Mouse (Mus musculus) liver, embryonic 11.5 days (tissue): ENCODE measurements around the gene Farp1. TPM values are rescaled to one million over a fixed set of nuclear protein-coding genes. Genes with fewer than 3 reads are reported as not detected.

Source experiments
- ATAC-seq: fragments of 200-750 bp; cut with Nextera tagmentation; replicated peaks from 2 replicates; pipeline ENCODE4 v1.8.0; 2017; ENCODE audit warnings: moderate number of reproducible peaks, mild to moderate bottlenecking, moderate TSS enrichment, moderate library complexity; ENCODE audit not compliant: low FRiP score
- DNase-seq: peaks from one replicate; pipeline ENCODE4 v3.0.0-alpha.2; 2017; ENCODE audit warnings: low spot score
- H3K27ac ChIP-seq: fragments of 300-500 bp; sonication (generic); 2 replicates; pipeline ENCODE4 v1.5.1; 2014; ENCODE audit warnings: mild to moderate bottlenecking, low read depth, low read length, control low read depth
- H3K27me3 ChIP-seq: fragments of 300-500 bp; sonication (generic); replicated peaks from 2 replicates; pipeline ENCODE4 v1.6.1; 2014; ENCODE audit warnings: low read length, mixed read lengths; ENCODE audit not compliant: control insufficient read depth, insufficient read depth
- H3K36me3 ChIP-seq: fragments of 300-500 bp; sonication (generic); 2 replicates; pipeline ENCODE4 v1.6.1; 2014; ENCODE audit warnings: mild to moderate bottlenecking, low read length, moderate library complexity, mixed read lengths; ENCODE audit not compliant: control insufficient read depth, insufficient read depth
- H3K4me1 ChIP-seq: fragments of 300-500 bp; sonication (generic); replicated peaks from 2 replicates; pipeline ENCODE4 v1.6.1; 2014; ENCODE audit warnings: low read length, mixed read lengths; ENCODE audit not compliant: control insufficient read depth, insufficient read depth
- H3K4me2 ChIP-seq: fragments of 300-500 bp; sonication (generic); 2 replicates; pipeline ENCODE4 v1.6.1; 2014; ENCODE audit warnings: mild to moderate bottlenecking, control low read depth, moderate library complexity
- H3K4me3 ChIP-seq: fragments of 300-500 bp; sonication (generic); 2 replicates; pipeline ENCODE4 v1.5.1; 2014; ENCODE audit warnings: low read depth, low read length, control low read depth
- H3K9ac ChIP-seq: fragments of 300-500 bp; sonication (generic); 2 replicates; pipeline ENCODE4 v1.6.1; 2014; ENCODE audit warnings: low read depth, low read length, control low read depth
- H3K9me3 ChIP-seq: fragments of 300-500 bp; sonication (generic); 2 replicates; pipeline ENCODE4 v1.6.1; 2016; ENCODE audit warnings: low read length, inconsistent platforms, mixed read lengths; ENCODE audit not compliant: control insufficient read depth
- WGBS: fragments of 180-500 bp; shearing (Covaris S2); extraction: QIAGEN DNeasy Blood & Tissue Kit; methylation state at CpG from one replicate; pipeline ENCODE4 v1.1.7; 2014; 5-methylcytosine and 5-hydroxymethylcytosine counted together
- polyA plus RNA-seq: library from polyadenylated mRNA; unstranded; fragments of >200 nt; fragmentation: Nextera tagmentation; extraction: Ambion mirVana; gene quantifications from 2 replicates; pipeline ENCODE4 v1.2.1, GENCODE M21; 2014

Farp1 gene
- polyA plus RNA-seq, 1 experiment from 2014 or later: 17.6 TPM

GRCm38 (mm10) chr14:121276016-121276415, 241.0 kb downstream of the Farp1 start:
- Histone ChIP-seq H3K9me3 (no peaks in the 10 kb centered on the region), H3K4me2 (no peak overlapping the region), H3K4me3 (no peak overlapping the region), H3K36me3 (no peaks in the 10 kb centered on the region; the same call in 1 of the 2 replicates), H3K9ac (no peak overlapping the region), H3K27me3 (no peaks in the 10 kb centered on the region), H3K4me1 (no peaks in the 10 kb centered on the region), H3K27ac (no peak overlapping the region)
- no peak for ATAC-seq
- DNase-seq: no peak
- WGBS: 84% methylated on average over 10 of the region's 10 CpGs

- Histone ChIP-seq H3K27me3 (no peaks in the 10 kb centered on the region), H3K9me3 (no peaks in the 10 kb centered on the region), H3K36me3 (peaks cover 11% of the 10 kb centered on the region), H3K4me2 (no peak overlapping the region), H3K4me3 (no peak overlapping the region), H3K9ac (no peak overlapping the region), H3K27ac (no peak overlapping the region), H3K4me1 (no peaks in the 10 kb centered on the region)
- ATAC-seq (peak; percentile 64), DNase-seq (peak; percentile 71)
- 29% methylated on average over 6 of the region's 6 CpGs for WGBS
Measured at GRCm38 (mm10) chr14:121279106-121279505, 244.1 kb downstream of the Farp1 start.

GRCm38 (mm10) chr14:121280601-121281335, 245.8 kb downstream of the Farp1 start:
- no peak overlapping the region for H3K27ac ChIP-seq
- no peaks in the 10 kb centered on the region for H3K9me3 ChIP-seq
- ATAC-seq: no peak
- no peak overlapping the region for H3K4me2 ChIP-seq
- H3K27me3 ChIP-seq: no peaks in the 10 kb centered on the region
- no peak overlapping the region for H3K4me3 ChIP-seq
- no peak for DNase-seq
- no peaks in the 10 kb centered on the region; the same call in 1 of the 2 replicates for H3K4me1 ChIP-seq
- peaks cover 20% of the 10 kb centered on the region for H3K36me3 ChIP-seq
- no peak overlapping the region for H3K9ac ChIP-seq
- 84% methylated on average over 16 of the region's 16 CpGs for WGBS

GRCm38 (mm10) chr14:121281336-121281710, 246.3 kb downstream of the Farp1 start:
- H3K27ac ChIP-seq: no peak overlapping the region
- DNase-seq (no peak), ATAC-seq (no peak)
- no peak overlapping the region for H3K4me2 ChIP-seq
- H3K9me3 ChIP-seq: no peaks in the 10 kb centered on the region
- no peak overlapping the region for H3K9ac ChIP-seq
- H3K4me3 ChIP-seq: no peak overlapping the region
- H3K4me1 ChIP-seq: no peaks in the 10 kb centered on the region; the same call in 1 of the 2 replicates
- no peaks in the 10 kb centered on the region for H3K27me3 ChIP-seq
- peaks cover 24% of the 10 kb centered on the region for H3K36me3 ChIP-seq

GRCm38 (mm10) chr14:121285379-121286120, 250.6 kb downstream of the Farp1 start:
- H3K9ac ChIP-seq: no peak overlapping the region
- H3K27me3 ChIP-seq: no peaks in the 10 kb centered on the region
- H3K4me3 ChIP-seq: no peak overlapping the region
- DNase-seq: no peak
- no peaks in the 10 kb centered on the region; the same call in 1 of the 2 replicates for H3K4me1 ChIP-seq
- WGBS: 93% methylated on average over 14 of the region's 14 CpGs
- no peak overlapping the region for H3K27ac ChIP-seq
- H3K4me2 ChIP-seq: no peak overlapping the region
- peaks cover 46% of the 10 kb centered on the region for H3K36me3 ChIP-seq
- H3K9me3 ChIP-seq: no peaks in the 10 kb centered on the region
- no peak for ATAC-seq

- no peaks in the 10 kb centered on the region for H3K9me3 ChIP-seq
- peaks cover 49% of the 10 kb centered on the region for H3K36me3 ChIP-seq
- no peak for ATAC-seq
Measured at GRCm38 (mm10) chr14:121291881-121292280, 256.9 kb downstream of the Farp1 start.

GRCm38 (mm10) chr14:121292391-121292790, 257.4 kb downstream of the Farp1 start:
- Histone ChIP-seq H3K9ac (no peak overlapping the region), H3K27me3 (no peaks in the 10 kb centered on the region), H3K27ac (no peak overlapping the region), H3K36me3 (peaks cover 48% of the 10 kb centered on the region), H3K4me1 (no peaks in the 10 kb centered on the region), H3K4me3 (no peak overlapping the region), H3K9me3 (no peaks in the 10 kb centered on the region), H3K4me2 (no peak overlapping the region)
- DNase-seq (no peak), ATAC-seq (no peak)
- 87% methylated on average over 3 of the region's 3 CpGs for WGBS

More at GRCm38 (mm10) chr14:121291881-121292280, 256.9 kb downstream of the Farp1 start:
- Histone ChIP-seq H3K27ac (no peak overlapping the region), H3K4me2 (no peak overlapping the region), H3K4me1 (no peaks in the 10 kb centered on the region), H3K9ac (no peak overlapping the region), H3K27me3 (no peaks in the 10 kb centered on the region), H3K4me3 (no peak overlapping the region)
- WGBS: 95% methylated on average over 8 of the region's 8 CpGs
- DNase-seq: no peak

GRCm38 (mm10) chr14:121294484-121294883, 259.5 kb downstream of the Farp1 start:
- Histone ChIP-seq H3K36me3 (peaks cover 39% of the 10 kb centered on the region), H3K4me2 (no peak overlapping the region), H3K4me3 (no peak overlapping the region), H3K9me3 (no peaks in the 10 kb centered on the region), H3K9ac (no peak overlapping the region), H3K27ac (no peak overlapping the region), H3K4me1 (peaks cover 8% of the 10 kb centered on the region), H3K27me3 (no peaks in the 10 kb centered on the region)
- 86% methylated on average over 12 of the region's 12 CpGs for WGBS
- ATAC-seq (no peak), DNase-seq (no peak)
